Mouse (Mus musculus) heart, embryonic 16.5 days (tissue): ENCODE results near the gene Ano6. TPM values are rescaled to one million over a fixed set of nuclear protein-coding genes. Genes with fewer than 3 reads are reported as not detected.
A peak's percentile ranks its signal among the peaks of the same experiment; 100 is the strongest.

ENCODE experiments used
- ATAC-seq: fragments of 200-750 bp; cut with Nextera tagmentation; replicated peaks from 2 replicates; pipeline ENCODE4 v1.8.0; 2017; ENCODE audit warnings: moderate number of reproducible peaks; ENCODE audit not compliant: insufficient read depth, low FRiP score; ENCODE audit errors: extremely low read depth
- H3K27ac ChIP-seq: fragments of 300-500 bp; sonication (generic); 2 replicates; pipeline ENCODE4 v1.5.1; 2014; ENCODE audit warnings: mild to moderate bottlenecking, low read length, control low read depth, moderate library complexity
- H3K27me3 ChIP-seq: fragments of 300-500 bp; sonication (generic); 2 replicates; pipeline ENCODE4 v1.6.1; 2014; ENCODE audit warnings: low read length, mixed read lengths; ENCODE audit not compliant: control insufficient read depth, insufficient read depth
- H3K36me3 ChIP-seq: fragments of 300-500 bp; sonication (generic); 2 replicates; pipeline ENCODE4 v1.6.1; 2014; ENCODE audit not compliant: control insufficient read depth, insufficient read depth
- H3K4me1 ChIP-seq: fragments of 300-500 bp; sonication (generic); 2 replicates; pipeline ENCODE4 v1.6.1; 2014; ENCODE audit warnings: low read length, mixed read lengths; ENCODE audit not compliant: control insufficient read depth, insufficient read depth
- H3K4me2 ChIP-seq: fragments of 300-500 bp; sonication (generic); 2 replicates; pipeline ENCODE4 v1.6.1; 2014; ENCODE audit warnings: low read depth, mild to moderate bottlenecking, control low read depth, low read length
- H3K4me3 ChIP-seq: fragments of 300-500 bp; sonication (generic); 2 replicates; pipeline ENCODE4 v1.5.1; 2014; ENCODE audit warnings: mild to moderate bottlenecking, control low read depth, low read length
- H3K9ac ChIP-seq: fragments of 300-500 bp; sonication (generic); 2 replicates; pipeline ENCODE4 v1.6.1; 2014; ENCODE audit warnings: low read length, control low read depth
- H3K9me3 ChIP-seq: fragments of 300-500 bp; sonication (generic); replicated peaks from 2 replicates; pipeline ENCODE4 v1.6.1; 2016; ENCODE audit warnings: low read length; ENCODE audit not compliant: control insufficient read depth
- WGBS: fragments of 180-500 bp; shearing (Covaris S2); extraction: QIAGEN DNeasy Blood & Tissue Kit; methylation state at CpG from one replicate; pipeline ENCODE4 v1.1.7; 2014; 5-methylcytosine and 5-hydroxymethylcytosine counted together
- polyA plus RNA-seq: library from polyadenylated mRNA; unstranded; fragments of >200 nt; fragmentation: Nextera tagmentation; extraction: Ambion mirVana; gene quantifications from 2 replicates; pipeline ENCODE4 v1.2.1, GENCODE M21; 2015

Gene Ano6
- 32.3 and 34.4 TPM in 2 replicates for polyA plus RNA-seq

- peak within 1 kb of the TSS; percentile 92 for H3K9ac ChIP-seq
- H3K36me3 ChIP-seq = no peaks in the 10 kb centered on the region
- peak within 1 kb of the TSS; percentile 88 for H3K4me2 ChIP-seq
- H3K27me3 ChIP-seq = no peaks in the 10 kb centered on the region
- peak within 1 kb of the TSS; percentile 87 for H3K27ac ChIP-seq
- under 1% methylated on average over 51 of the region's 51 CpGs for WGBS
- no peaks in the 10 kb centered on the region for H3K9me3 ChIP-seq
- ATAC-seq = peak; percentile 96
- peaks cover 42% of the 10 kb centered on the region for H3K4me1 ChIP-seq
- H3K4me3 ChIP-seq = peak within 1 kb of the TSS; percentile 67
Measured at GRCm38 (mm10) chr15:95790529-95791071, at the start of gene Ano6. Ano6 (plus strand) TSS chr15:95790843.

- Histone ChIP-seq H3K27ac (no peak overlapping the region), H3K27me3 (no peaks in the 10 kb centered on the region), H3K9me3 (no peaks in the 10 kb centered on the region), H3K36me3 (no peaks in the 10 kb centered on the region), H3K9ac (no peak overlapping the region), H3K4me1 (no peaks in the 10 kb centered on the region), H3K4me2 (no peak overlapping the region), H3K4me3 (no peak overlapping the region)
- 83% methylated on average over 6 of the region's 6 CpGs for WGBS
- ATAC-seq = no peak
Measured at GRCm38 (mm10) chr15:95742955-95743354, 47.7 kb upstream of the Ano6 start.

GRCm38 (mm10) chr15:95743856-95744255 is 46.8 kb upstream of the Ano6 start:
- H3K9me3 ChIP-seq = no peaks in the 10 kb centered on the region
- no peak overlapping the region for H3K4me2 ChIP-seq
- no peaks in the 10 kb centered on the region for H3K4me1 ChIP-seq
- H3K36me3 ChIP-seq = no peaks in the 10 kb centered on the region
- H3K9ac ChIP-seq = no peak overlapping the region
- WGBS = 72% methylated on average over 2 of the region's 2 CpGs
- H3K4me3 ChIP-seq = no peak overlapping the region
- no peak for ATAC-seq
- H3K27me3 ChIP-seq = no peaks in the 10 kb centered on the region
- H3K27ac ChIP-seq = no peak overlapping the region

GRCm38 (mm10) chr15:95745346-95746106 is 45.1 kb upstream of the Ano6 start:
- Histone ChIP-seq H3K4me3 (no peak overlapping the region), H3K27me3 (no peaks in the 10 kb centered on the region), H3K27ac (no peak overlapping the region), H3K4me2 (no peak overlapping the region), H3K36me3 (no peaks in the 10 kb centered on the region), H3K4me1 (no peaks in the 10 kb centered on the region), H3K9ac (no peak overlapping the region), H3K9me3 (no peaks in the 10 kb centered on the region)
- 64% methylated on average over 11 of the region's 11 CpGs for WGBS
- no peak for ATAC-seq

- H3K4me3 ChIP-seq = no peak overlapping the region
- H3K27me3 ChIP-seq = no peaks in the 10 kb centered on the region
- H3K36me3 ChIP-seq = no peaks in the 10 kb centered on the region
- 57% methylated on average over 5 of the region's 5 CpGs for WGBS
- ATAC-seq = no peak
- H3K9ac ChIP-seq = no peak overlapping the region
- no peaks in the 10 kb centered on the region for H3K9me3 ChIP-seq
- H3K27ac ChIP-seq = no peak overlapping the region
- no peaks in the 10 kb centered on the region for H3K4me1 ChIP-seq
- H3K4me2 ChIP-seq = no peak overlapping the region
Measured at GRCm38 (mm10) chr15:95746513-95746912, 44.1 kb upstream of the Ano6 start.

GRCm38 (mm10) chr15:95746955-95747931 is 43.4 kb upstream of the Ano6 start:
- H3K4me1 ChIP-seq = no peaks in the 10 kb centered on the region
- 76% methylated on average over 16 of the region's 16 CpGs for WGBS
- no peak overlapping the region for H3K4me3 ChIP-seq
- no peaks in the 10 kb centered on the region for H3K36me3 ChIP-seq
- H3K27ac ChIP-seq = no peak overlapping the region
- H3K4me2 ChIP-seq = no peak overlapping the region
- H3K9ac ChIP-seq = no peak overlapping the region
- H3K9me3 ChIP-seq = no peaks in the 10 kb centered on the region
- no peak for ATAC-seq
- H3K27me3 ChIP-seq = no peaks in the 10 kb centered on the region

GRCm38 (mm10) chr15:95749216-95749615 is 41.4 kb upstream of the Ano6 start:
- 81% methylated on average over 5 of the region's 5 CpGs for WGBS
- ATAC-seq = no peak

GRCm38 (mm10) chr15:95750038-95750437 is 40.6 kb upstream of the Ano6 start:
- H3K27ac ChIP-seq = no peak overlapping the region
- H3K4me1 ChIP-seq = no peaks in the 10 kb centered on the region
- no peaks in the 10 kb centered on the region for H3K36me3 ChIP-seq
- H3K4me3 ChIP-seq = no peak overlapping the region
- no peak overlapping the region for H3K4me2 ChIP-seq
- no peaks in the 10 kb centered on the region for H3K9me3 ChIP-seq
- H3K9ac ChIP-seq = no peak overlapping the region
- ATAC-seq = no peak
- WGBS = 85% methylated on average over 21 of the region's 21 CpGs
- H3K27me3 ChIP-seq = no peaks in the 10 kb centered on the region

More at GRCm38 (mm10) chr15:95749216-95749615, 41.4 kb upstream of the Ano6 start:
- H3K4me2 ChIP-seq = no peak overlapping the region
- no peak overlapping the region for H3K9ac ChIP-seq
- no peak overlapping the region for H3K27ac ChIP-seq
- no peaks in the 10 kb centered on the region for H3K4me1 ChIP-seq
- H3K4me3 ChIP-seq = no peak overlapping the region
- H3K9me3 ChIP-seq = no peaks in the 10 kb centered on the region
- H3K36me3 ChIP-seq = no peaks in the 10 kb centered on the region
- no peaks in the 10 kb centered on the region for H3K27me3 ChIP-seq
